Mouse (Mus musculus) R1 (cell line): ENCODE results near the gene Nudt22.

ENCODE experiments used
- DNase-seq: peaks from one replicate; pipeline ENCODE4 v3.0.0-alpha.2; 2018; ENCODE audit warnings: low read depth, low spot score

Gene Nudt22

GRCm38 (mm10) chr19:6949951-6950350 lies 46.0 kb downstream of the Nudt22 start:
- no peak for DNase-seq

DNA sequence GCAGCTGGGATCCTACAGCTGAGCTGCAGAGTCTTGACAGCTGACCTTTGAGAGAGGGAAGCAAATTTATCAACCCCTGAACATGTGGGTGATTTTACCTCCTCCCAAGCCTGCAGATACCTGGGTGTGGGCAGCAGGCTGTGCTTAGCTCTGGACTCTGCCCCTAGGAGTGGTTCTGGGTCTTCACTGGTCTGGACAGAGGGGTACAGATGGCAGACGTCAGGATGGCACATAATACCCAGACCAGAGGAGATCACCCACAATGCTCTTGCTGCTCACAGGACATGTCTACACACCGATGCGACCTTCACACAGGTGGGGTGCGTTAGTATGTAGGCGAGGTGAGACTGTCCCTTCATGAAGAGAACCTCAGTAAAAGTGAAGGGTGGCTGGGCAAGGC lies 46.4 kb downstream of the Nudt22 start:
- no peak for DNase-seq

DNA sequence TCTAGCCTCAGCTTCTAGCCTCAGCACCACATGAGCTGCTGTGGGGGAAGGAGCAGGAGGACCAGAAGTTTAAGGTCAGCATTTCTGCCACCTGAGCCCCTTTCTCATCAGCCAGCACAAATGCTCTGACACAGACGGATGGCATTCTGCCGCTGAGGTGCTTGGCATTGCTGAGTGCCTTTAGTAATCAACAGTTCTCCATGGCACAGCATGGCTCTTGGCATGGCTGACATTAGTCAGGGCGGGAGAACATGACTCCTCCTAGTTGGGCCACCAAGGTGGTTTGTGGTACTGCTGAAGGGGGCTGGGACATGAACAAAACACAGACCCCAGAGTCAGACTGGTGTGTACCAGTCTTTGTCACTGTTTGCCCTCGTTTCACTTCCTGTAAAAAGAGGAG lies 47.7 kb downstream of the Nudt22 start:
- no peak for DNase-seq

- peak; percentile 68 for DNase-seq
Observed at GRCm38 (mm10) chr19:6947742-6948141, 48.2 kb downstream of the Nudt22 start.

- no peak for DNase-seq
Observed at GRCm38 (mm10) chr19:6943709-6944108, 52.2 kb downstream of the Nudt22 start.
